Mouse (Mus musculus) kidney, adult 2 months (tissue): ENCODE measurements around the gene BC051142.

Experiments
- CTCF ChIP-seq: fragments of 200-500 bp; conservative IDR thresholded peaks from 2 replicates; pipeline ENCODE4 v1.5.1; 2011; ENCODE audit warnings: low read depth, mild to moderate bottlenecking, control low read depth, low read length, moderate library complexity, mixed read lengths; ENCODE audit not compliant: insufficient read depth, insufficient read length
- POLR2A ChIP-seq: fragments of 200-500 bp; IDR thresholded peaks from one replicate; pipeline ENCODE4 v1.6.1; 2011; ENCODE audit warnings: low read depth, low read length, control low read depth

GRCm38 (mm10) chr17:34349429-34349828 lies 49.2 kb upstream of the BC051142 start:
- no peak for TF ChIP-seq POLR2A
- TF ChIP-seq CTCF = peak; percentile 74
